Mouse (Mus musculus): ENCODE data around the gene Tle3.

The Tle3 gene

GRCm38 (mm10) chr9:61359741-61360140 lies 12.4 kb upstream of the Tle3 start:
- DNase-seq: no peak

GRCm38 (mm10) chr9:61360163-61360562 lies 12.0 kb upstream of the Tle3 start:
- DNase-seq: no peak

- DNase-seq: peak; percentile 37
Measured at GRCm38 (mm10) chr9:61360727-61361631, 11.2 kb upstream of the Tle3 start.

- no peak for DNase-seq
Measured at GRCm38 (mm10) chr9:61363194-61363593, 9.0 kb upstream of the Tle3 start.

GRCm38 (mm10) chr9:61366108-61366507 lies 6.1 kb upstream of the Tle3 start:
- DNase-seq: no peak

- DNase-seq: no peak
Measured at GRCm38 (mm10) chr9:61367156-61367555, 5.0 kb upstream of the Tle3 start.

- DNase-seq: peak; percentile 78
Measured at GRCm38 (mm10) chr9:61367857-61368566, 4.2 kb upstream of the Tle3 start.

GRCm38 (mm10) chr9:61368567-61369240 lies 3.5 kb upstream of the Tle3 start:
- peak; percentile 87 for DNase-seq

GRCm38 (mm10) chr9:61369316-61370273 lies 2.6 kb upstream of the Tle3 start:
- DNase-seq: peak; percentile 66

GRCm38 (mm10) chr9:61370454-61370888 lies 1.7 kb upstream of the Tle3 start:
- peak; percentile 98 for DNase-seq

- DNase-seq: peak; percentile 83
Measured at GRCm38 (mm10) chr9:61370889-61371754, 1.0 kb upstream of the Tle3 start.

GRCm38 (mm10) chr9:61372510-61372975 lies 377 bp downstream of the Tle3 start:
- no peak for DNase-seq

GRCm38 (mm10) chr9:61372976-61373633 lies 939 bp downstream of the Tle3 start:
- DNase-seq: no peak

GRCm38 (mm10) chr9:61373634-61373941 lies 1.4 kb downstream of the Tle3 start:
- DNase-seq: peak; percentile 59

- peak; percentile 61 for DNase-seq
Measured at GRCm38 (mm10) chr9:61373942-61374900, 2.1 kb downstream of the Tle3 start.

- no peak for DNase-seq
Measured at GRCm38 (mm10) chr9:61375002-61375401, 2.8 kb downstream of the Tle3 start.

GRCm38 (mm10) chr9:61375802-61376561 lies 3.8 kb downstream of the Tle3 start:
- no peak for DNase-seq

- DNase-seq: no peak
Measured at GRCm38 (mm10) chr9:61376650-61377049, 4.5 kb downstream of the Tle3 start.

Measured in kidney, adult 18-20 months (tissue).